Mouse (Mus musculus) v-Abl transformed pro-B cells (cell line): ENCODE measurements around the gene Prdx1.

ENCODE experiments used
- in situ Hi-C, 2 experiments: fragments of 400-800 bp; cut with MboI; formaldehyde crosslinking; loops; one replicate each; pipeline ENCODE4 v1.15.1; 2025; ENCODE audit not compliant: unreplicated experiment in 2 of 2

Prdx1 gene

DNA sequence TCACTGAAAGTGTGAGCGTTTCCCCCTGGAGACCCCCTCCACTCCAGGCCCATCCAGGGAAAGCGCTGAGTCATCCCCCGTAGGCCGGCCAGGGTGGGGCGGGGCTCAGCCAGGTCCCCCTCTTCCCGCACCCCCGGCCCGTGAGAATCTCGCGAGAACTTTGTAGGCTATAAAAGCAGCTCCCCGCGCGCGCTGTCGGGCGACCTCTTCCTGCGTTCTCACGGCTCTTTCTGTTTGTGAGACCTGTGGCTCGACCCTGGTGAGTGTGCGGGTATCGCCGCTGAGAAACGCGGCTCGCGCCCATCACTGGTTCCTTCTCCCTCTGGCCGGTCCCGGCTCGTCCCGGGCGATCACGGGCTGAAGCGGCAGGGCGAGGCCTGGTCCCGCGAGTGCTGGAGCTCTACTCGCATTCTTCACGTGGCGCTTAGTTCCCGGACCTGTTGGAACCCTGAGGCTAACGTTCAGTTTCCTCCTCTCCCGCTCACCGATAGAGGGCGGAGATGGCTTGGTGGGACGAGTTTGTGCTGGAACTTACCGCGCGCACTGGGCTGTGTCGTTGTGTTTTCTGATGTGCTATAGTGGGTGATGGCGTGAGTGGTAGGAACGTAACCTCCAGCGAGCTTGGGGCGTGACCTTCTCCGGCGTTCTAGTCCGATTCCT lies at the start of gene Prdx1:
Gene Prdx1, plus strand, starts transcription at position 143 of the 660 bp plus-strand sequence.
- in situ Hi-C loops: no loop called here

DNA sequence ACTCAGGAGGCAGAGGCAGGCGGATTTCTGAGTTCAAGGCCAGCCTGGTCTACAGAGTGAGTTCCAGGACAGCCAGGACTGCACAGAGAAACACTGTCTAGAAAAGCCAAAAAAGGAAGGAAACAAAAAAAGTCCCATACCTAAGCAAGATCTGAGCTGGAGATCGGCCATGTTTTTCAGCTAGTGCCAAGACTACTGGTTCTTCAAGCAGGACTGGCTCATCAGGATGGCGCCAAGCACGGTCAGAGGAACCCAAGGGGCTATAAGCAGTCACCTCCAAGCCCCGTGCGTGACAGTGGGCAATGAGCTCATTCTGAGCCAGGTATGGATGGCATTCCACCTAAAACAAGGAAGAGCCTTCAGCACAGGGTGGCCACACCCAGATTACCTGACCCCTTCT lies 46.5 kb upstream of the Prdx1 start:
- in situ Hi-C loops: no loop called here

DNA sequence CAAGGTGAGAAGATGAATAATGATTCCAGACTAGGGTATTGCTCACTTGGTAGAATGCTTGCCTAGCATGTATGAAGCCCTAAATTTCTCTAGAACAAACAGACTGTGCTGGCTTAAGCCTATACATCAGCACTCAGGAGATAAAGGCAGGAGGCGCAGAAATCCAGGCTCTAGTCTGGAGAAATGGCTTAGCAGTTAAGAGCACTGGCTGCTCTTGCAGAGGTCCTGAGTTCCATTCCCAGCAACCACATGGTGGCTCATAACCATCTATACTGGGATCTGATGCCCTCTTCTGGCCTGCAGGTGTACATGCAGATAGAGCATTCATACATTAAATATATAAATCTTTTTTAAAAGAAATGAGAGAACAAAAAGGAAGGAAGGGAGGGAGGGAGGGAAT lies 43.3 kb upstream of the Prdx1 start:
- in situ Hi-C loops: loop anchor here in 1 of 2 experiments (10.0 kb wide), 1 partner anchor 143 kb away; no protein-coding TSS in a partner anchor

DNA sequence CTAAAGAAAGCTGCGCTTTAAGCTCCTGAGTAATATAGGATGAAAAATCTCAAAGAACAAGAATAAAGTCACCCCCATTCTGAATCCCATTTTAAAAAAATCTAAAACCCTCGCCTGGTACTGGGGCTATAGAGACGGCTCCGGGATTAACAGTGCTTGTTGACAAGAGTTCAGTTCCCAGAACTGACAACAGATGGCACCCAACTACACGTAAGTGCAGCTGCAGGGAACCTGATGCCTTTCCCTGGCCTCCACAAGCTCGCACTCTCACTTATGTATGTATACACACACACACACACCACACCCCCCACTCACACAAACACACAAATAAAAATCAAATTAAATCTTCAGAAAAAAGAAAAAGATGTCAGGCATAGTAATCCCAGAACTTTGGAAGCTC lies 41.0 kb upstream of the Prdx1 start:
- in situ Hi-C loops: loop anchor here in 1 of 2 experiments (10.0 kb wide), 1 partner anchor 140 kb away; no protein-coding TSS in a partner anchor

DNA sequence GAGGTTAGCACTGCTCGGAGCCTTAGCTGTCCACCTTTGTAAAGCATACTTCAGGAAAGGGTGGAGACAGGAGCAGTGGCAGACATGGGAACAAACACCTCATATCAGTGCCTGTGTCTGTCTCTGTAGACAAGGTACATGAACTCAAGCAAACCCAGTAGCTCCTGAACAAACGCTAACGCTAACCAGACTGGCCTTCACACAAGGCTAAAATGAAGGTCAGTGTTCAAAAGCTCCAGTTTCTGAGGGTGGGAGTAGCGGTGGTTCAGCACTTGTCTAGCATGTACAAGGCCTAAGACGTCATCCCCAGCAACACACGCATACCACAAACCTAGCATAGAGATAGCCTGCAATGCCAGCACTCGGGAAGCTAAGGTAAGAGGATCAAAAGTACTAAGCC lies 39.7 kb upstream of the Prdx1 start:
- in situ Hi-C loops: loop anchor here in 1 of 2 experiments (10.0 kb wide), 1 partner anchor 139 kb away; no protein-coding TSS in a partner anchor

DNA sequence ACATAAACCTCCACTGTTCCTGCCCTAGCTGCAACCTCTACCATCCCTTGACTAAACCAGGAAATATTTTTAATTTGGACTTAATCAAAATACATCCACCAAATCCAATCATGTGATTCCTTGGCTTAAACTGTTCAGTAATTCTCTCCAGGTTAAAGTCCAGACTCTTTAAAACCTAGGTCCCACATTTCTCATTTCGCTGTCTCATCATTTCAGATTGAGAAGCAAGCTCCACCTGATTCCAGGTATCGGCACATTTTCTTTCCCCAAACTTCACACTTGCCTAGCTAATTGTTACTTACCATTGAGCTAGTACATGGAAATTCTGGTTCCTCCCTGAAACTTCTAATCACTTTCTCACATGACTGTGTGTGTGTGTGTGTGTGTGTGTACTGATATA lies 35.9 kb upstream of the Prdx1 start:
- in situ Hi-C loops: loop anchor here in 1 of 2 experiments (10.0 kb wide), 1 partner anchor 135 kb away; no protein-coding TSS in a partner anchor

DNA sequence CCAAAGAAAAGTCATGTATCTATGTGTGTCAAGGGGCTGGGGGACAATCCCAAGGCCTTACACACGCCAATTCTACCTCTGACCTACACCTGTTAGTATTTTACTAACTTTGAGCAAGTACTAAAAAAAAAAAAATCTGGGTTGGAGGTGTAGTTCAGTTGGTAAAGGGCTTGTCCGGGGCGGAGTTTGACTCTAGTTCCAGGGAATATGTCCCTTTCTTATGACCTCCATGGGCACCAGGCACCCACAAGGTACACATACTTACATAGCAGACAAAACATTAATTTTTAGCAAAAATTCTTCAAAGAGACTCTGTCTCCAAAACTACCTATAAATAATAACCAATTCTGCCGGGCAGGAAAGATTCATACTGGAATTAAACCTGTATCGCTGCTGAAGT lies 35.0 kb upstream of the Prdx1 start:
- in situ Hi-C loops: loop anchor here in 1 of 2 experiments (25.0 kb wide), 1 partner anchor 488 kb away; the partner anchor contains the start of genes 1700042G07Rik, Gm49337, Lurap1 and Tspan1

DNA sequence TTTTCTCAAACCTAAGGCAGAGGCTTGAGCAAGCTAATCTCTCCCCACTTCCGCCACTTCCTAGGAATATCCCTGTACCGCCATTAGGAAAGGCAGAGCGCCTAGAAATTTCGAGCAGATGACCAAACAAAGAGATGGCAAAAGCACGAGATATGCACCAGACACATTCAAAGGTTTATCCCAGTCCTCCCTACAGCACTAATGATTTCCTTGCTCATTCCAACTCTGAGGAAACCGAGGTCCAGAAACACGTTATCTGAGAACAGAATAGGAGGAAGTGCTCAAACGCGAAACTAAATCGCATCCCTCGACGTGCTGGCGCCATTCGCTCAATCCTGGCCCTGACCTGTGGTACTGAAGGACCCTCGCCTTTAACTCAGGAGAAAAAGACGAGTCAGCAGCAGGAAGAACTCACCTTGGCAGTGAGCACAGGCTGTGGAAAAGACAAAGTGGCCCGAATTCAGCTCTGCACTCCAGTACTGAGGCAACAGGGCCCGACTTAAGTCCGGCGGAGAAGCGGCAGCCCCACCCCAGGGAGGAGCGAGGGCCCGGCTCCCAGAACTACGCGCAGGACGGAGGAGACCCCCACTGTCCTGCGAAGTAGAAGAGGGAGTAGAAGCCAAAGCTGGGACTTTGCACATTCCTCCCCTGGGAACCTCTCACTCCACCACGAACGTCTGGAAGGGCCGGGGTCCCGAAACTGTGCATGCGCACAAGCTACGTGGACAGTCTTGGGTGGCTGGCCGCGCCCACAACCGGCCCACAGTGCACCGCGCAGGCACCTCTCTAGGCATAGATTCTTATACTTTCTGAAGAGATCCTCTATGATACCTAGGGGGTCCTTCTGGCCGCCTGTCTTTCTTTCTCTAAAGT lies 34.2 kb upstream of the Prdx1 start, which contains the start of gene Akr1a1:
Gene Akr1a1, minus strand, starts transcription at position 757 of the 873 bp plus-strand sequence.
- in situ Hi-C loops: loop anchor here in 1 of 2 experiments (25.0 kb wide), 1 partner anchor 489 kb away; the partner anchor contains the start of genes 1700042G07Rik, Gm49337, Lurap1 and Tspan1

DNA sequence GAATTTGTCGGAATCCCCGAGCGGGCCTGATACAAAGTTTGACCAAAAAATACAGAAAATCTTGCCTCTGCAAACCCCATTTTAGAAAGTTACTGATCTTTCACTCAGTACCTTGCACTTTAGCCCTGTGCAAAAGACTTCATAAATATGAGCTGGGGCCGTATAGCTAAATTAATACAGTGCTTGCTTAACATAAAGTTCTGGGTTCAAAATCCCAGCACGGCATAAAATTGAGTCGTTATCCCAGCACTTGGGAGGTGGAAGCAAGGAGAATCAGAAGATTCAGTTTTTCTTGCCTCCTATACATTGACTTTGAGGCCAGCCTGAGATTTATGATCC lies 33.6 kb upstream of the Prdx1 start:
- in situ Hi-C loops: loop anchor here in 1 of 2 experiments (25.0 kb wide), 1 partner anchor 489 kb away; the partner anchor contains the start of genes 1700042G07Rik, Gm49337, Lurap1 and Tspan1

DNA sequence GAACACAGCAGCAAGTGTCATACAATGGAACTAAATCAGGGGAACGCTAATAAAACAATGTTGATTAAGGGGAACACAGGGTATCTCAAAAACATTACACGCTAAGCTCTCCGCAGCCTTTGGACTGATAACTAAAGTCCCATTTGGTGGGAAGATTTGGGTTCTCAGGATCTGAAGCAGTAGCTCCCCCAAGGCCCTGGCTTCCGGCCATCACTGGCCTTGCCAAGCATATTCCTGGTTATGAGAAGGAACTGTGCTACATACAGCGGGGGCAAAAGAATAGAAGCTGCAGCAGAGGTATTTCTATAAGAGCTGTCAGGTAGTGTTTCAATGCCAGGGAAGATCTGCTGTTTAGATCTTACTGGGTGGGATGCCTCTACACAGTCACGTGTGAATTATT lies 32.1 kb upstream of the Prdx1 start:
- in situ Hi-C loops: loop anchor here in 1 of 2 experiments (25.0 kb wide), 1 partner anchor 491 kb away; the partner anchor contains the start of genes 1700042G07Rik, Gm49337, Lurap1 and Tspan1

DNA sequence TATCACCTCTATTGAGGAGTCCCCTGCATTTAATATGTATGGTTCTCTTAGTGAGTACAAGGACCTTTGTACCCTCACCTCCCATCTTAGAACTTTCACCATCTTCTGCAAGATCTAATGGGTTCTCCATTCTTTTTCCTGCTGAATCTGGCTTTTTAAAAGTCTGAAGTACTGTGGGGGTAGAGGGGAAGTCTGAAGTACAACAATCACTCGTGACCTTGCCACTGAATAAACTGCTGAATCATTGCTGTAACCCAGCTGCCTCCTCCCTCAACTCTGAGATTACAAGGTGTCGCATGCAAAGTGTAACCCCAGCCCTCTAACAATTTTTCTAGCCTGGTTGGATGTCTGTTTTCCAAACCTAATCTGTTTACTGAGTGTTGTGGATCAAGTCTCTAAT lies 30.2 kb upstream of the Prdx1 start:
- in situ Hi-C loops: loop anchor here in 1 of 2 experiments (25.0 kb wide), 1 partner anchor 493 kb away; the partner anchor contains the start of genes 1700042G07Rik, Gm49337, Lurap1 and Tspan1

DNA sequence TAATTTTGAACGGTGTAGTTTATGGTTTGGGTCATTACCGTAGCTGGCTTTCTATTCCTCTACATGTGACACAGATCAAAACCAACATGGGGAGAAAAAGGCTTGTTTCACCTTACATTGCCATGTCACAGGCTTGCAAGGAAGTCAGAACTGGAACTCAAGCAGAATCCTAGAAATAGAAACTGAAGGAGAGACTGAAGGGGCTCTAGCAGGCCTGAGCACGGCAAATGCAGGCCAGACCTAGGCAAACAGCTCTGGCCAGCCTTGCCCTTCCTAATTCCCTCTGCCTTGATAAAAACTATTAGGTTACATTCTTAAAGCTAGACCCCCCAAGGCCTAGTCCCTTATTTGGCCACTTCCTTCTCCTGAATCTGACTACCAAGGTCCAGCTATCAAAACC lies 29.7 kb upstream of the Prdx1 start:
- in situ Hi-C loops: loop anchor here in 1 of 2 experiments (25.0 kb wide), 1 partner anchor 493 kb away; the partner anchor contains the start of genes 1700042G07Rik, Gm49337, Lurap1 and Tspan1

DNA sequence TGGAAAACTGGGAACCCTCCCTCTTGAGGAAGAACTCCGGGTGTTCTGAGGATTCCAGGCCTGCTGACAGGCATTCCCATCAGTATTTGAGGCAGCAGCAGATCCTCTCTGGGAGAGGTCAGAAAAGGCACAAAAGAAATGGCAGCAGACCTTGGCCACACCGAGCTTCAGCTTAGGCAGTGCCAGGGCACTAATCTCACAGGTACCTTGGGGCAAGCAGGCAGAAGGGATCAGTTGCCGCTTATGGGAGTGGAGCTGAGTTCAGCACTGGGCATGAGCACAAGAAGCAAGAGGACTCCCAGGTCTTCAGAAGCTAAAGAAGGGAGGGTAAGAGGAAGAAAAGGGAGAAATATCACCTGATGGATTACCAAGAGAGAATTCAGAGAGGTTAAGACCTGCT lies 27.4 kb upstream of the Prdx1 start:
- in situ Hi-C loops: loop anchor here in 1 of 2 experiments (25.0 kb wide), 1 partner anchor 496 kb away; the partner anchor contains the start of genes 1700042G07Rik, Gm49337, Lurap1 and Tspan1

DNA sequence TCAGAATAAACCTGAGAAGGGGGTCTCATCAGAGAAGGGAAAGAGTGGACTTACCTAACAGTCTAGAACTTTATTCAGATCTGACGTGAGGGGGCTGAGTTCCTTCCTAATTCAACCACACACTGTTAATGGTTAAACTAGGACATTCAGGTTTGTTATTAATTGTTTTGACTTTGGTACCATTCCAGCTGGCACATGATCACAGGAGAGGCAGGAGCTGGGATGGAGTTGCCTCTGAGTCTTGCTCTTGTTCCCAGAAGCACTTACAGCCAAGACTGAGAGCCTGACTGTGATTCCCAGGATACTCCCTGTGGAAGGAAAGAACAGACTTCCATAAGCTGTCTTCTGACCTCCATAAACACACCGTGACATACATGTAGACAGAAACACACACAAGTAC lies 25.9 kb upstream of the Prdx1 start:
- in situ Hi-C loops: loop anchor here in 1 of 2 experiments (25.0 kb wide), 1 partner anchor 497 kb away; the partner anchor contains the start of genes 1700042G07Rik, Gm49337, Lurap1 and Tspan1

DNA sequence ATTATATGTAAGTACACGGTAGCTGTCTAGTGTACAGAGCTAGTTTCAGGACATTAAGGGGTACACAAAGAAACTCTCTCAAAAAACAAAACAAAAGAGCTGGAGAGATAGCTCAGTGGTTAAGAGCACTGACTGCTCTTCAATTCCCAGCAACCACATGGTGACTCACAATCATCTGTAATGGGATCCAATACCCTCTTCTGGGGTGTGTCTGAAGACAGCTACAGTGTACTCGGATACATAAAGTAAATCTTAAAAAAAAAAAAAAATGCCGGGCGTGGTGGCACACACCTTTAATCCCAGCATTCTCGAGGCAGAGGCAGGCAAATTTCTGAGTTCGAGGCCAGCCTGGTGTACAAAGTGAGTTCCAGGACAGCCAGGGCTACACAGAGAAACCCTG lies 25.4 kb upstream of the Prdx1 start:
- in situ Hi-C loops: loop anchor here (10.0 to 25.0 kb wide), 2 partner anchors 495 to 498 kb away; partner anchors contain the start of genes Tspan1 (in 2 of the 2), 1700042G07Rik (in 1 of the 2), Gm49337 (in 1 of the 2) and Lurap1 (in 1 of the 2)

DNA sequence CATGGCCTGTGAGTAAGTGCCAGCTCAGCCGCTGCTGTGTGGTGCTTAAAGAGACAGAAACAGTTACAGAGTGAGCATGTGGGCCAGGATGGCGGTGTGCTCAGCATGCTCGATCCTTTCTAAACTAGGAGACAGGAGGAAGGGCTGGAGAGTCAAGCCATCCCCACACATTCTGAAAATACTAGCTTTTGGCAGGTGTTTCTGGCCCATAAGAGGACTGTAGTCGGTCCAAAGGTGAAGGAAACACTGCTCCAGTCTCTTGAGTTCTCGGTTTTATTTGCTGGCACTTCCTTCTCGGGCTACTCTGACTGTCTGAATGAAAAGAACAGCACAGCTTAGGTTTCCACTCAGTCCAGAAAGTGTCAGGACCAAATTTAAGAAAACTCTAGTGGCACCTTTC lies 24.5 kb upstream of the Prdx1 start:
- in situ Hi-C loops: loop anchor here (10.0 to 25.0 kb wide), 2 partner anchors 496 to 499 kb away; partner anchors contain the start of genes Tspan1 (in 2 of the 2), 1700042G07Rik (in 1 of the 2), Gm49337 (in 1 of the 2) and Lurap1 (in 1 of the 2)

DNA sequence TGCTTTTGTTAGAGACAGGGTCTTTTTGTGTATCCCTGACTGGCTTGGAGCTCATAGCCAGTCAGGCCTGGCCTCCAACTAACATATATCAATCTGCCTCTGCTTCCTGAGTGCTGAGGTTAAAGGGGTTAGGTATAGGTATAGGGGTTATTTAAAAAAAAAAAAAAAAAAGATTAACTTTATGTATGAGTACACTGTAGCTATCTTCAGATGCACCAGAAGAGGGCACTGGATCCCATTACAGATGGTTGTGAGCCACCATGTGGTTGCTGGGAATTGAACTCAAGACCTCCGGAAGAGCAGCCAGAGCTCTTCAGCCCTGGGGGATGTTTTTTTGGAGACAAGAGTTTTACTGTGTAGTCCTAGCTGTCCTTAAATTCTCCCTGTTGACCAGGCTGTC lies 23.3 kb upstream of the Prdx1 start:
- in situ Hi-C loops: loop anchor here (10.0 to 25.0 kb wide), 2 partner anchors 497 to 500 kb away; partner anchors contain the start of genes Tspan1 (in 2 of the 2), 1700042G07Rik (in 1 of the 2), Gm49337 (in 1 of the 2) and Lurap1 (in 1 of the 2)

DNA sequence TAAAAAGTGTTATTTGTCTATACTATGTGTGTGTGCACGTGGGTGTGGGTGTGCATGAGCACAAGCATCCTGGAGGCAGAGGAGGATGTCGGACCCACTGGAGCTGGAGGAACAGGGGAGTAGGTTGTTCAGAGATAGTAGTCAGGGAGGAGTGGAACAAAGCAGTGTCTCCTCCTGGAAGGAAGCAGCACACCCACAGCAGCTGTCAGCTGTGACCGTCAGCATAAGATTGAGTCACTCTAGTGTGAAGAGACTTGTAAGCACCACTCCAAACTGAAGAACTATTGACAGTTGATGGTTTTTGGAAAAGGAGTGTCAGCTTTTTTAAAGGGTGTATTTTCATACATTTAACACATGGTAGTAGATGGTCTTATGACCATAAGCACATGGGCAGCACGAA lies 18.7 kb upstream of the Prdx1 start:
- in situ Hi-C loops: loop anchor here (10.0 to 25.0 kb wide), 2 partner anchors 502 to 504 kb away; partner anchors contain the start of genes Tspan1 (in 2 of the 2), 1700042G07Rik (in 1 of the 2), Gm49337 (in 1 of the 2) and Lurap1 (in 1 of the 2)

DNA sequence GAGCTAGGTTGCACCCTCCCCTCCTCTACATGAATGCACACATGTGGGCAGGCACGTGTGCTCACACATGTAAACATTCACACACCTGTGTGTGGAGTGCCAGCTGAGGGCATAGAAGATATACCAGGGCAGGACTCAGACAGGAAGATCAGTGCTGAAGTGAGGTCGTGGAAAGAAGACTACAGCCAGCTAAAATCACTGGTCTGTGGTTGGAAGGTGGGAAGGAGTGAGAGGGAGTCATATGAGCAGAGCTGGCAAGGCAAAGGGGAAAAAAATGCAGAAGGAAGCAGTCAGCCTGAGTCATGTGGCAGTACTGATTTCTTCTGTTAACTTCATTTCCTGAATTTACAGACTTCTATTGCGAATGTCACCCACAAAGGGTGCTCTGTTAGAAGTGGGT lies 17.2 kb upstream of the Prdx1 start:
- in situ Hi-C loops: loop anchor here (10.0 to 25.0 kb wide), 2 partner anchors 503 to 506 kb away; partner anchors contain the start of genes Tspan1 (in 2 of the 2), 1700042G07Rik (in 1 of the 2), Gm49337 (in 1 of the 2) and Lurap1 (in 1 of the 2)
